Mouse (Mus musculus) liver, embryonic 14.5 days (tissue): ENCODE data around the gene Pcp4l1. TPM values are rescaled to one million over a fixed set of nuclear protein-coding genes. Genes with fewer than 3 reads are reported as not detected.

ENCODE experiments used
- ATAC-seq: fragments of 200-750 bp; cut with Nextera tagmentation; 2 replicates; pipeline ENCODE4 v1.8.0; 2017; ENCODE audit warnings: moderate number of reproducible peaks, mild to moderate bottlenecking, moderate library complexity; ENCODE audit not compliant: insufficient read depth
- DNase-seq, 3 experiments: peaks; one replicate each; pipeline ENCODE4 v3.0.0-alpha.2; 2012 to 2013; ENCODE audit warnings: low read depth in 3 of 3, low spot score in 3 of 3
- H3K27ac ChIP-seq: fragments of 300-500 bp; sonication (generic); 2 replicates; pipeline ENCODE4 v1.5.1; 2014; ENCODE audit warnings: moderate library complexity, mild to moderate bottlenecking, control low read depth, inconsistent platforms
- H3K27me3 ChIP-seq: fragments of 300-500 bp; sonication (generic); 2 replicates; pipeline ENCODE4 v1.6.1; 2014; ENCODE audit warnings: mild to moderate bottlenecking, low read length, moderate library complexity; ENCODE audit not compliant: control insufficient read depth, insufficient read depth
- H3K36me3 ChIP-seq: fragments of 300-500 bp; sonication (generic); replicated peaks from 2 replicates; pipeline ENCODE4 v1.6.1; 2014; ENCODE audit warnings: low read depth; ENCODE audit not compliant: control insufficient read depth, insufficient read depth
- H3K4me1 ChIP-seq, 2 experiments: fragments of 200-500 bp in 1 of 2; fragments of 300-500 bp in 1 of 2; sonication (generic) in 1 of 2; replicated peaks; 2 replicates each; pipeline ENCODE4 v1.6.1; 2012 to 2014; ENCODE audit warnings: antibody characterized with exemption in 1 of 2, inconsistent platforms in 1 of 2, low read length in 1 of 2; ENCODE audit not compliant: control insufficient read depth in 2 of 2, insufficient read depth in 2 of 2
- H3K4me2 ChIP-seq: fragments of 300-500 bp; sonication (generic); 2 replicates; pipeline ENCODE4 v1.6.1; 2014; ENCODE audit warnings: low read depth, mild to moderate bottlenecking, control low read depth, moderate library complexity
- H3K4me3 ChIP-seq, 2 experiments: fragments of 200-500 bp in 1 of 2; fragments of 300-500 bp in 1 of 2; sonication (generic) in 1 of 2; 2 replicates each; pipeline ENCODE4 v1.5.1; 2012 to 2014; ENCODE audit warnings: low read depth in 2 of 2, low read length in 2 of 2, mild to moderate bottlenecking in 2 of 2, control low read depth in 1 of 2, inconsistent platforms in 1 of 2, moderate library complexity in 1 of 2; ENCODE audit not compliant: insufficient read depth in 1 of 2
- H3K9ac ChIP-seq: fragments of 300-500 bp; sonication (generic); replicated peaks from 2 replicates; pipeline ENCODE4 v1.6.1; 2014; ENCODE audit warnings: mild to moderate bottlenecking, control low read depth, moderate library complexity
- H3K9me3 ChIP-seq: fragments of 300-500 bp; sonication (generic); 2 replicates; pipeline ENCODE4 v1.6.1; 2016; ENCODE audit warnings: low read length, mixed read lengths; ENCODE audit not compliant: control insufficient read depth
- CTCF ChIP-seq: IDR thresholded peaks from 2 replicates; pipeline ENCODE4 v1.5.1; 2016; ENCODE audit warnings: antibody characterized with exemption, low read depth, control low read depth
- EP300 ChIP-seq: IDR thresholded peaks from 2 replicates; pipeline ENCODE4 v1.6.1; 2016; ENCODE audit warnings: antibody characterized with exemption, low read depth
- WGBS: fragments of 180-500 bp; shearing (Covaris S2); extraction: QIAGEN DNeasy Blood & Tissue Kit; methylation state at CpG from one replicate; pipeline ENCODE4 v1.1.7; 2014; ENCODE audit not compliant: insufficient replicate concordance; 5-methylcytosine and 5-hydroxymethylcytosine counted together
- polyA plus RNA-seq, 2 experiments: library from polyadenylated mRNA; depleted of rRNA in 1 of 2; stranded (reverse) in 1 of 2; unstranded in 1 of 2; fragments of >200 nt; fragmentation: Nextera tagmentation in 1 of 2; extraction: Ambion mirVana in 1 of 2; gene quantifications; 2 replicates each; pipeline versions ENCODE4 v1.2.1 to v1.2.3; 2012 to 2014

The Pcp4l1 gene
- polyA plus RNA-seq, 2 experiments = 1.0 to 1.2 TPM

GRCm38 (mm10) chr1:171129251-171129650 lies 66.8 kb downstream of the Pcp4l1 start:
- peaks cover 8 to 9% of the 10 kb centered on the region in 2 experiments for H3K4me1 ChIP-seq
- TF ChIP-seq CTCF (peak; percentile 14; the same call in 1 of the 2 replicates), EP300 (no peak)
- H3K36me3 ChIP-seq = peaks cover 26% of the 10 kb centered on the region
- no peak overlapping the region for H3K4me3 ChIP-seq
- H3K27ac ChIP-seq = no peak overlapping the region
- H3K27me3 ChIP-seq = no peaks in the 10 kb centered on the region
- H3K9ac ChIP-seq = no peak overlapping the region
- no peaks in the 10 kb centered on the region for H3K9me3 ChIP-seq
- H3K4me2 ChIP-seq = no peak overlapping the region
- DNase-seq (no peak), ATAC-seq (no peak)
- WGBS = 88% methylated on average over 7 of the region's 7 CpGs

GRCm38 (mm10) chr1:171124398-171124797 lies 71.7 kb downstream of the Pcp4l1 start:
- peak; percentile 92 for ATAC-seq
- Histone ChIP-seq H3K4me1 (peaks cover 19 to 33% of the 10 kb centered on the region in 2 experiments), H3K4me2 (peak overlapping the region; percentile 54), H3K9ac (peak overlapping the region; percentile 40), H3K9me3 (no peaks in the 10 kb centered on the region), H3K27ac (peak overlapping the region; percentile 74), H3K4me3 (peak overlapping the region in 1 of 2 experiments; percentile 18; a peak in 1 of 4 replicates), H3K36me3 (peaks cover 5% of the 10 kb centered on the region), H3K27me3 (no peaks in the 10 kb centered on the region)
- peak; percentile 61 to 87 (median 61) for DNase-seq
- 15% methylated on average over 5 of the region's 5 CpGs for WGBS
- TF ChIP-seq EP300 = peak; percentile 84
- TF ChIP-seq CTCF = no peak

Other genes with a start within 250 kb of the Pcp4l1 start
- gene Fcgr2b, start 219.7 kb downstream of the Pcp4l1 start, polyA plus RNA-seq (2012; rRNA removed) = 2.2 and 3.3 TPM in 2 replicates
- 2.4 and 3.4 TPM in 2 replicates for gene Fcgr2b, start 219.7 kb downstream of the Pcp4l1 start, polyA plus RNA-seq (2014; fragmentation: Nextera tagmentation; extraction: Ambion mirVana)
- gene Fcgr4, start 177.3 kb downstream of the Pcp4l1 start, polyA plus RNA-seq (2012; rRNA removed) = 1.9 and 2.6 TPM in 2 replicates
- gene Fcgr4, start 177.3 kb downstream of the Pcp4l1 start, polyA plus RNA-seq (2014; fragmentation: Nextera tagmentation; extraction: Ambion mirVana) = 1.7 and 2.0 TPM in 2 replicates
- 12.7 and 14.6 TPM in 2 replicates for gene Fcgr3, start 131.3 kb downstream of the Pcp4l1 start, polyA plus RNA-seq (2012; rRNA removed)
- 19.2 and 24.6 TPM in 2 replicates for gene Fcgr3, start 131.3 kb downstream of the Pcp4l1 start, polyA plus RNA-seq (2014; fragmentation: Nextera tagmentation; extraction: Ambion mirVana)
- gene Cfap126, start 82.3 kb downstream of the Pcp4l1 start, polyA plus RNA-seq (2012; rRNA removed) = 1.8 and 2.2 TPM in 2 replicates
- 1.9 and 2.6 TPM in 2 replicates for gene Cfap126, start 82.3 kb downstream of the Pcp4l1 start, polyA plus RNA-seq (2014; fragmentation: Nextera tagmentation; extraction: Ambion mirVana)
- 103 and 111 TPM in 2 replicates for gene Sdhc, start 45.7 kb downstream of the Pcp4l1 start, polyA plus RNA-seq (2012; rRNA removed)
- 147 and 165 TPM in 2 replicates for gene Sdhc, start 45.7 kb downstream of the Pcp4l1 start, polyA plus RNA-seq (2014; fragmentation: Nextera tagmentation; extraction: Ambion mirVana)
- gene Mpz, start 45.6 kb downstream of the Pcp4l1 start, polyA plus RNA-seq (2012; rRNA removed) = 0.04 and 0.25 TPM in 2 replicates
- gene Mpz, start 45.6 kb downstream of the Pcp4l1 start, polyA plus RNA-seq (2014; fragmentation: Nextera tagmentation; extraction: Ambion mirVana) = 0.14 TPM in 1 of 2 replicates, not detected in the other
- gene Nr1i3, start 17.7 kb upstream of the Pcp4l1 start, polyA plus RNA-seq (2012; rRNA removed) = 1.0 TPM in 2 replicates
- gene Nr1i3, start 17.7 kb upstream of the Pcp4l1 start, polyA plus RNA-seq (2014; fragmentation: Nextera tagmentation; extraction: Ambion mirVana) = 0.62 and 0.88 TPM in 2 replicates
- gene Tomm40l, start 26.2 kb upstream of the Pcp4l1 start, polyA plus RNA-seq (2012; rRNA removed) = 9.4 and 11.0 TPM in 2 replicates
- gene Tomm40l, start 26.2 kb upstream of the Pcp4l1 start, polyA plus RNA-seq (2014; fragmentation: Nextera tagmentation; extraction: Ambion mirVana) = 16.0 and 17.5 TPM in 2 replicates
- gene Apoa2, start 28.8 kb upstream of the Pcp4l1 start, polyA plus RNA-seq (2012; rRNA removed) = 2,859 and 3,167 TPM in 2 replicates
- gene Apoa2, start 28.8 kb upstream of the Pcp4l1 start, polyA plus RNA-seq (2014; fragmentation: Nextera tagmentation; extraction: Ambion mirVana) = 5,173 and 5,415 TPM in 2 replicates
- gene Fcer1g, start 38.1 kb upstream of the Pcp4l1 start, polyA plus RNA-seq (2012; rRNA removed) = 50.1 and 74.3 TPM in 2 replicates
- gene Fcer1g, start 38.1 kb upstream of the Pcp4l1 start, polyA plus RNA-seq (2014; fragmentation: Nextera tagmentation; extraction: Ambion mirVana) = 87.8 and 104 TPM in 2 replicates
- gene Adamts4, start 54.2 kb upstream of the Pcp4l1 start, polyA plus RNA-seq (2012; rRNA removed) = 0.11 and 0.17 TPM in 2 replicates
- 0.13 and 0.25 TPM in 2 replicates for gene Adamts4, start 54.2 kb upstream of the Pcp4l1 start, polyA plus RNA-seq (2014; fragmentation: Nextera tagmentation; extraction: Ambion mirVana)
- gene Ndufs2, start 55.1 kb upstream of the Pcp4l1 start, polyA plus RNA-seq (2012; rRNA removed) = 53.6 and 72.4 TPM in 2 replicates
- gene Ndufs2, start 55.1 kb upstream of the Pcp4l1 start, polyA plus RNA-seq (2014; fragmentation: Nextera tagmentation; extraction: Ambion mirVana) = 136 TPM in 2 replicates
- gene B4galt3, start 74.1 kb upstream of the Pcp4l1 start, polyA plus RNA-seq (2012; rRNA removed) = 14.5 and 14.7 TPM in 2 replicates
- 12.7 and 17.3 TPM in 2 replicates for gene B4galt3, start 74.1 kb upstream of the Pcp4l1 start, polyA plus RNA-seq (2014; fragmentation: Nextera tagmentation; extraction: Ambion mirVana)
- 161 and 178 TPM in 2 replicates for gene Ppox, start 84.9 kb upstream of the Pcp4l1 start, polyA plus RNA-seq (2012; rRNA removed)
- 170 and 191 TPM in 2 replicates for gene Ppox, start 84.9 kb upstream of the Pcp4l1 start, polyA plus RNA-seq (2014; fragmentation: Nextera tagmentation; extraction: Ambion mirVana)
- gene Usp21, start 91.7 kb upstream of the Pcp4l1 start, polyA plus RNA-seq (2012; rRNA removed) = 17.1 and 18.0 TPM in 2 replicates
- 17.4 and 21.6 TPM in 2 replicates for gene Usp21, start 91.7 kb upstream of the Pcp4l1 start, polyA plus RNA-seq (2014; fragmentation: Nextera tagmentation; extraction: Ambion mirVana)
- gene Ufc1, start 98.8 kb upstream of the Pcp4l1 start, polyA plus RNA-seq (2012; rRNA removed) = 14.5 and 23.3 TPM in 2 replicates
- 45.8 and 51.6 TPM in 2 replicates for gene Ufc1, start 98.8 kb upstream of the Pcp4l1 start, polyA plus RNA-seq (2014; fragmentation: Nextera tagmentation; extraction: Ambion mirVana)
- gene Dedd, start 132.9 kb upstream of the Pcp4l1 start, polyA plus RNA-seq (2012; rRNA removed) = 15.3 and 15.8 TPM in 2 replicates
- 16.5 and 18.9 TPM in 2 replicates for gene Dedd, start 132.9 kb upstream of the Pcp4l1 start, polyA plus RNA-seq (2014; fragmentation: Nextera tagmentation; extraction: Ambion mirVana)
- gene Nit1, start 149.4 kb upstream of the Pcp4l1 start, polyA plus RNA-seq (2012; rRNA removed) = 23.4 and 24.0 TPM in 2 replicates
- 22.1 and 23.3 TPM in 2 replicates for gene Nit1, start 149.4 kb upstream of the Pcp4l1 start, polyA plus RNA-seq (2014; fragmentation: Nextera tagmentation; extraction: Ambion mirVana)
- 7.9 and 36.2 TPM in 2 replicates for gene Pfdn2, start 149.4 kb upstream of the Pcp4l1 start, polyA plus RNA-seq (2012; rRNA removed)
- gene Pfdn2, start 149.4 kb upstream of the Pcp4l1 start, polyA plus RNA-seq (2014; fragmentation: Nextera tagmentation; extraction: Ambion mirVana) = 19.9 and 20.7 TPM in 2 replicates
- 0.27 and 0.39 TPM in 2 replicates for gene Klhdc9, start 164.5 kb upstream of the Pcp4l1 start, polyA plus RNA-seq (2012; rRNA removed)
- 0.49 and 0.70 TPM in 2 replicates for gene Klhdc9, start 164.5 kb upstream of the Pcp4l1 start, polyA plus RNA-seq (2014; fragmentation: Nextera tagmentation; extraction: Ambion mirVana)
- 0.09 and 0.12 TPM in 2 replicates for gene Nectin4, start 173.8 kb upstream of the Pcp4l1 start, polyA plus RNA-seq (2012; rRNA removed)
- gene Nectin4, start 173.8 kb upstream of the Pcp4l1 start, polyA plus RNA-seq (2014; fragmentation: Nextera tagmentation; extraction: Ambion mirVana) = 0.04 and 0.06 TPM in 2 replicates
- 2.2 and 3.0 TPM in 2 replicates for gene Arhgap30, start 192.7 kb upstream of the Pcp4l1 start, polyA plus RNA-seq (2012; rRNA removed)
- gene Arhgap30, start 192.7 kb upstream of the Pcp4l1 start, polyA plus RNA-seq (2014; fragmentation: Nextera tagmentation; extraction: Ambion mirVana) = 1.8 and 1.9 TPM in 2 replicates
- 13.4 and 16.9 TPM in 2 replicates for gene Usf1, start 215.0 kb upstream of the Pcp4l1 start, polyA plus RNA-seq (2012; rRNA removed)
- gene Usf1, start 215.0 kb upstream of the Pcp4l1 start, polyA plus RNA-seq (2014; fragmentation: Nextera tagmentation; extraction: Ambion mirVana) = 15.0 and 18.9 TPM in 2 replicates
- 0.60 and 0.90 TPM in 2 replicates for gene Tstd1, start 222.6 kb upstream of the Pcp4l1 start, polyA plus RNA-seq (2012; rRNA removed)
- gene Tstd1, start 222.6 kb upstream of the Pcp4l1 start, polyA plus RNA-seq (2014; fragmentation: Nextera tagmentation; extraction: Ambion mirVana) = 0.19 and 0.75 TPM in 2 replicates
- gene F11r, start 241.3 kb upstream of the Pcp4l1 start, polyA plus RNA-seq (2012; rRNA removed) = 11.9 TPM in 2 replicates
- gene F11r, start 241.3 kb upstream of the Pcp4l1 start, polyA plus RNA-seq (2014; fragmentation: Nextera tagmentation; extraction: Ambion mirVana) = 13.6 and 14.0 TPM in 2 replicates